Mouse (Mus musculus): ENCODE measurements at regions not wholly inside any gene's neighbourhood (a gene's known extent, or its start where the extent isn't known, plus 50 kb on each side); places are given as distances from the start of the nearest gene placed in this dataset.

GRCm38 (mm10) chr13:80188734-80189133 is 694.5 kb upstream of the Arrdc3 start:
- CTCF ChIA-PET = no interaction called here

- CTCF ChIA-PET = no interaction called here
Observed at GRCm38 (mm10) chr13:80195065-80195605, 688.0 kb upstream of the Arrdc3 start.

GRCm38 (mm10) chr13:80224110-80224509 is 659.1 kb upstream of the Arrdc3 start:
- CTCF ChIA-PET = no interaction called here

GRCm38 (mm10) chr13:80231381-80231780 is 651.8 kb upstream of the Arrdc3 start:
- CTCF ChIA-PET = no interaction called here

- CTCF ChIA-PET = interaction anchor here (0.6 kb wide), 2 partner anchors 582 to 1188 kb away, joined by 3 to 5 read pairs; no protein-coding TSS in a partner anchor
Observed at GRCm38 (mm10) chr13:80235254-80236032, 647.7 kb upstream of the Arrdc3 start.

GRCm38 (mm10) chr13:80262826-80263225 is 620.4 kb upstream of the Arrdc3 start:
- CTCF ChIA-PET = no interaction called here

- CTCF ChIA-PET = no interaction called here
Observed at GRCm38 (mm10) chr13:80267131-80267530, 616.1 kb upstream of the Arrdc3 start.

GRCm38 (mm10) chr13:80273976-80274375 is 609.2 kb upstream of the Arrdc3 start:
- CTCF ChIA-PET = no interaction called here

GRCm38 (mm10) chr13:80291744-80292515 is 591.3 kb upstream of the Arrdc3 start:
- CTCF ChIA-PET = no interaction called here

GRCm38 (mm10) chr13:80295723-80296122 is 587.5 kb upstream of the Arrdc3 start:
- CTCF ChIA-PET = no interaction called here

- CTCF ChIA-PET = no interaction called here
Observed at GRCm38 (mm10) chr13:80334073-80334704, 549.0 kb upstream of the Arrdc3 start.

GRCm38 (mm10) chr13:80334865-80335655 is 548.1 kb upstream of the Arrdc3 start:
- CTCF ChIA-PET = no interaction called here

- CTCF ChIA-PET = no interaction called here
Observed at GRCm38 (mm10) chr13:80346980-80347649, 536.1 kb upstream of the Arrdc3 start.

- CTCF ChIA-PET = no interaction called here
Observed at GRCm38 (mm10) chr13:80365964-80366363, 517.2 kb upstream of the Arrdc3 start.

GRCm38 (mm10) chr13:80370491-80370890 is 512.7 kb upstream of the Arrdc3 start:
- CTCF ChIA-PET = no interaction called here

GRCm38 (mm10) chr13:80381280-80381965 is 501.8 kb upstream of the Arrdc3 start:
- CTCF ChIA-PET = no interaction called here

GRCm38 (mm10) chr13:80381966-80382666 is 501.1 kb upstream of the Arrdc3 start:
- CTCF ChIA-PET = no interaction called here

- CTCF ChIA-PET = no interaction called here
Observed at GRCm38 (mm10) chr13:80408928-80409327, 474.3 kb upstream of the Arrdc3 start.

- CTCF ChIA-PET = no interaction called here
Observed at GRCm38 (mm10) chr13:80409790-80410433, 473.3 kb upstream of the Arrdc3 start.
